Mouse (Mus musculus) left cerebral cortex, postnatal 14 days (tissue): ENCODE results near the gene Col3a1. TPM values are rescaled to one million over a fixed set of nuclear protein-coding genes. Genes with fewer than 3 reads are reported as not detected.

ENCODE experiments used
- DNase-seq, 2 experiments: peaks; one replicate each; pipeline ENCODE4 v3.0.0; 2021 to 2022; ENCODE audit warnings: low spot score in 2 of 2, mixed read lengths in 1 of 2
- intact Hi-C: fragments of 180-260 bp; cut with DNase I; formaldehyde crosslinking; loops from one replicate; pipeline ENCODE4 v1.15.1; 2025
- microRNA-seq, 2 experiments: library from miRNA; unstranded; fragments of <30 nt; microRNA quantifications; one replicate each; pipeline ENCODE4 v1.2.0; 2022
- total RNA-seq, 2 experiments: library from RNA; stranded (reverse); gene quantifications; 2 replicates each; pipeline ENCODE4 v1.2.3; 2021

Col3a1 gene
- total RNA-seq, 2 experiments from 2014 or later = 29.6 to 41.6 TPM

DNA sequence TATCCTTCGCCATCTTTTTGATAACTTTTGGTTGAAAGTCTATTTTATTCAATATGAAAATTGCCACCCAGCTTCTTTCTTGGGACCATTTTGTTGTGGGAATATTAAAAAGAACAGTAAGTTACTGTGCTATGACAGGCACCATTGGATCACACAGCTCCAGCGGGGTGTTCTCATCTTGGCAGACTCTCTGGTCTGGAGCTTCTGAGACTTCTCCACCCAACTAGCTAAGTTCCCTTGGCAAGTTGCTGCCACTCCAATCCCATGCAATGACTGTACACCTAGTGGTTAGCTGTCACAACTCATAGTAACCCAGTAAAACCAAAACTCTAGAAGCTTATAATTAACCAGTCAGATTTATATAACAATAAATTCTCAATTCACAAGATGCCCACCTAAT lies 51.9 kb downstream of the Col3a1 start:
- DNase-seq = no peak
- intact Hi-C loops = no loop called here

GRCm38 (mm10) chr1:45365427-45365826 lies 54.1 kb downstream of the Col3a1 start:
- intact Hi-C loops = no loop called here

GRCm38 (mm10) chr1:45379992-45380690 lies 68.8 kb downstream of the Col3a1 start:
- intact Hi-C loops = no loop called here
- DNase-seq = no peak

More at GRCm38 (mm10) chr1:45365427-45365826, 54.1 kb downstream of the Col3a1 start:
- no peak for DNase-seq

GRCm38 (mm10) chr1:45381866-45382265 lies 70.5 kb downstream of the Col3a1 start:
- intact Hi-C loops = no loop called here
- no peak for DNase-seq

Small RNAs within 50 kb of the gene (microRNA-seq; reads per million reads assigned to microRNA genes)
- 0 to 0.34 reads per million in 2 experiments for gene Gm47302

Other genes starting within 250 kb of the Col3a1 start
- 1 to 10 TPM; 7.2 to 8.2 TPM for gene Col5a2, start 191.7 kb downstream of the Col3a1 start, total RNA-seq